Mouse (Mus musculus): ENCODE data around the gene Hist1h3d.
"Not testable (repeated sequence)": the region's sequence is repeated elsewhere in the genome, so short reads cannot be mapped to it uniquely, and the experiment has no call there.

Gene Hist1h3d

GRCm38 (mm10) chr13:23585442-23586098 lies 10.0 kb downstream of the Hist1h3d start:
- peak; percentile 43 to 75 for DNase-seq

- no peak for DNase-seq
Measured at GRCm38 (mm10) chr13:23586099-23586939, 10.8 kb downstream of the Hist1h3d start.

GRCm38 (mm10) chr13:23586940-23587225 lies 11.3 kb downstream of the Hist1h3d start:
- no peak for DNase-seq

GRCm38 (mm10) chr13:23591206-23591605 lies 15.6 kb downstream of the Hist1h3d start:
- no peak for DNase-seq

- DNase-seq = not testable (repeated sequence)
Measured at GRCm38 (mm10) chr13:23591886-23592285, 16.3 kb downstream of the Hist1h3d start.

- no peak for DNase-seq
Measured at GRCm38 (mm10) chr13:23592614-23593013, 17.1 kb downstream of the Hist1h3d start.

- DNase-seq = peak; percentile 12 to 54
Measured at GRCm38 (mm10) chr13:23593051-23593770, 17.6 kb downstream of the Hist1h3d start.

- DNase-seq = no peak
Measured at GRCm38 (mm10) chr13:23595185-23595584, 19.6 kb downstream of the Hist1h3d start.

- DNase-seq = no peak
Measured at GRCm38 (mm10) chr13:23595622-23596372, 20.2 kb downstream of the Hist1h3d start.

GRCm38 (mm10) chr13:23597957-23598356 lies 22.4 kb downstream of the Hist1h3d start:
- DNase-seq = peak; percentile 73 to 84

- DNase-seq = no peak
Measured at GRCm38 (mm10) chr13:23603182-23603699, 27.7 kb downstream of the Hist1h3d start.

GRCm38 (mm10) chr13:23604452-23604851 lies 28.9 kb downstream of the Hist1h3d start:
- no peak for DNase-seq

GRCm38 (mm10) chr13:23605052-23605451 lies 29.5 kb downstream of the Hist1h3d start:
- no peak for DNase-seq

- DNase-seq = no peak
Measured at GRCm38 (mm10) chr13:23609209-23609608, 33.6 kb downstream of the Hist1h3d start.

- no peak for DNase-seq
Measured at GRCm38 (mm10) chr13:23609844-23610243, 34.3 kb downstream of the Hist1h3d start.

GRCm38 (mm10) chr13:23610393-23610792 lies 34.8 kb downstream of the Hist1h3d start:
- no peak for DNase-seq

- DNase-seq = no peak
Measured at GRCm38 (mm10) chr13:23611638-23612037, 36.1 kb downstream of the Hist1h3d start.

- no peak for DNase-seq
Measured at GRCm38 (mm10) chr13:23620056-23620732, 44.6 kb downstream of the Hist1h3d start.

- peak; percentile 70 to 84 for DNase-seq
Measured at GRCm38 (mm10) chr13:23620733-23621531, 45.4 kb downstream of the Hist1h3d start, which contains the start of gene Hist1h2be. Hist1h2be (minus strand) TSS chr13:23621124.

- DNase-seq = peak; percentile 69 to 83
Measured at GRCm38 (mm10) chr13:23621532-23622174, 46.1 kb downstream of the Hist1h3d start.
